In genomic region chr5:63765886-63766285, GRCm38 (mm10) we compare ENCODE assay signal across 20 mouse cellular contexts. TPM values are rescaled to one million over a fixed set of nuclear protein-coding genes. Genes with fewer than 3 reads are reported as not detected.
DNase-seq lines count a peak whose midpoint lies in the region; ATAC-seq lines count a peak whose summit lies in the region.
"Had no signal": no experiment of that assay in that cellular context is flagged by ENCODE, and none has a peak within 500 bp of the region (broad histone marks: within the 10 kb centered on the region; RNA-seq: fewer than 3 reads in every experiment).

No protein-coding gene starts in this region.

- H3K4me2 ChIP-seq in neural tube, embryonic 13.5 days = no peak overlapping the region
- H3K4me2 ChIP-seq in neural tube, embryonic 14.5 days (ENCODE audit: low read depth, low read length) = no peak overlapping the region
- H3K4me2 ChIP-seq: hindbrain, embryonic 15.5 days; limb, embryonic 12.5 days; liver, embryonic 15.5 days had no signal

- no peaks in the 10 kb centered on the region for H3K36me3 ChIP-seq in neural tube, embryonic 13.5 days
- no peaks in the 10 kb centered on the region for H3K36me3 ChIP-seq in neural tube, embryonic 14.5 days (ENCODE audit: control insufficient read depth, insufficient read depth, low read length)
- H3K36me3 ChIP-seq: hindbrain, embryonic 15.5 days; limb, embryonic 12.5 days; liver, embryonic 15.5 days had no signal

- no peaks in the 10 kb centered on the region for H3K27me3 ChIP-seq in neural tube, embryonic 13.5 days
- no peaks in the 10 kb centered on the region for H3K27me3 ChIP-seq in neural tube, embryonic 14.5 days (ENCODE audit: control insufficient read depth, insufficient read depth, low read length)
- H3K27me3 ChIP-seq: hindbrain, embryonic 15.5 days; limb, embryonic 12.5 days; liver, embryonic 15.5 days had no signal

- no peaks in the 10 kb centered on the region for H3K9me3 ChIP-seq in neural tube, embryonic 13.5 days
- no peaks in the 10 kb centered on the region for H3K9me3 ChIP-seq in neural tube, embryonic 14.5 days (ENCODE audit: control insufficient read depth, low read length)
- H3K9me3 ChIP-seq: hindbrain, embryonic 15.5 days; limb, embryonic 12.5 days; liver, embryonic 15.5 days had no signal

- H3K27ac ChIP-seq in neural tube, embryonic 13.5 days (replicated peaks) = no peak overlapping the region
- no peak overlapping the region for H3K27ac ChIP-seq in neural tube, embryonic 14.5 days (ENCODE audit: low read depth, low read length)
- H3K27ac ChIP-seq: heart, adult 2 months; hindbrain, embryonic 15.5 days; limb, embryonic 12.5 days; liver, embryonic 15.5 days had no signal

- H3K9ac ChIP-seq in neural tube, embryonic 13.5 days = no peak overlapping the region
- no peak overlapping the region for H3K9ac ChIP-seq in neural tube, embryonic 14.5 days (replicated peaks; ENCODE audit: low read depth, low read length)
- H3K9ac ChIP-seq: hindbrain, embryonic 15.5 days; limb, embryonic 12.5 days; liver, embryonic 15.5 days had no signal

- peak; percentile 9 to 28 for DNase-seq in cerebellum, postnatal 25 days
- DNase-seq in cerebellum, adult 9-10 months = no peak
- DNase-seq in layer of hippocampus, adult 11-12 months (ENCODE audit: low spot score) = peak; percentile 37
- DNase-seq in layer of hippocampus, adult 9-10 months (ENCODE audit: low spot score) = no peak
- DNase-seq in neural tube, embryonic 10.5 days (ENCODE audit: extremely low spot score, low spot score) = no peak
- DNase-seq in retina, postnatal 1 day = no peak
- DNase-seq: adrenal gland, postnatal 10 days; cerebellum, adult 8-10 months; gastrocnemius, postnatal 14 days; heart, adult 2 months; kidney, adult 18-20 months; kidney, postnatal 14 days; lung, postnatal 36 days; right cerebral cortex, postnatal 25 days; thymus, postnatal 14 days had no signal

- H3K4me3 ChIP-seq in neural tube, embryonic 13.5 days = no peak overlapping the region
- no peak overlapping the region for H3K4me3 ChIP-seq in neural tube, embryonic 14.5 days (ENCODE audit: low read depth, low read length)
- H3K4me3 ChIP-seq: heart, adult 2 months; hindbrain, embryonic 15.5 days; limb, embryonic 12.5 days; liver, embryonic 15.5 days had no signal

- no peaks in the 10 kb centered on the region for H3K4me1 ChIP-seq in neural tube, embryonic 13.5 days (replicated peaks)
- no peaks in the 10 kb centered on the region for H3K4me1 ChIP-seq in neural tube, embryonic 14.5 days (ENCODE audit: control insufficient read depth, insufficient read depth, low read length)
- H3K4me1 ChIP-seq: liver, embryonic 15.5 days had no signal

- ATAC-seq in neural tube, embryonic 13.5 days (ENCODE audit: low read depth) = 0 out of 2 replicates have a peak, but pooled peaks have one; percentile 19
- peak; percentile 55; the same call in 1 of the 2 replicates for ATAC-seq in neural tube, embryonic 14.5 days (ENCODE audit: low read depth)

- 86% methylated on average over 4 of the region's 4 CpGs for WGBS in neural tube, embryonic 13.5 days
- 89% methylated on average over 4 of the region's 4 CpGs for WGBS in neural tube, embryonic 14.5 days

RNA-seq across cellular contexts. Expression of gene 0610040J01Rik, which starts 46.3 kb away (rescaled TPM):
- polyA plus RNA-seq in neural tube, embryonic 13.5 days (2015; fragmentation: Nextera tagmentation; extraction: Ambion mirVana) = 4.5 and 5.1 TPM in 2 replicates
- 1.5 and 3.6 TPM in 2 replicates for polyA plus RNA-seq in neural tube, embryonic 14.5 days (2014; fragmentation: Nextera tagmentation; extraction: Ambion mirVana)

Comparison
In these comparisons a context has a peak if more than half of its experiments do, and no peak if none do; other contexts are left out.
1. DNase-seq: peak in cerebellum, postnatal 25 days (2 of 2) and layer of hippocampus, adult 11-12 months (single experiment); none in cerebellum, adult 9-10 months (single experiment), layer of hippocampus, adult 9-10 months (single experiment), neural tube, embryonic 10.5 days (single experiment) and retina, postnatal 1 day (single experiment).